ENCODE assay signal across 16 mouse cellular contexts in genomic region chr5:28450126-28450890, GRCm38 (mm10). TPM values are rescaled to one million over a fixed set of nuclear protein-coding genes. Genes with fewer than 3 reads are reported as not detected.
DNase-seq lines count a peak whose midpoint lies in the region; ATAC-seq and TF ChIP-seq lines count a peak whose summit lies in the region.
"Had no signal": no experiment of that assay in that cellular context is flagged by ENCODE, and none has a peak within 500 bp of the region (broad histone marks: within the 10 kb centered on the region; RNA-seq: fewer than 3 reads in every experiment).

No protein-coding gene starts in this region.

- H3K9ac ChIP-seq in forebrain, embryonic 11.5 days (ENCODE audit: low read length): no peak overlapping the region
- H3K9ac ChIP-seq in forebrain, embryonic 16.5 days (replicated peaks; ENCODE audit: low read depth, low read length): no peak overlapping the region
- no peak overlapping the region for H3K9ac ChIP-seq in liver, postnatal 0 days (replicated peaks)

- DNase-seq in forebrain, embryonic 11.5 days (ENCODE audit: low spot score): peak; percentile 41
- peak; percentile 6 for DNase-seq in liver, postnatal 0 days
- DNase-seq in liver: no peak
- peak; percentile 9 to 14 for DNase-seq in right cerebral cortex, postnatal 10 days (ENCODE audit: low spot score in 2 of 2)
- DNase-seq in right cerebral cortex, postnatal 14 days: no peak
- DNase-seq in limb, embryonic 10.5 days (ENCODE audit: low spot score): peak; percentile 23
- DNase-seq in layer of hippocampus, adult 18-20 months (ENCODE audit: low spot score in 2 of 2): no peak

- no peaks in the 10 kb centered on the region for H3K9me3 ChIP-seq in forebrain, embryonic 11.5 days (ENCODE audit: control insufficient read depth, low read length)
- H3K9me3 ChIP-seq in forebrain, embryonic 16.5 days (ENCODE audit: control insufficient read depth, low read length): no peaks in the 10 kb centered on the region
- H3K9me3 ChIP-seq in liver, postnatal 0 days (ENCODE audit: low read length): no peaks in the 10 kb centered on the region
- H3K9me3 ChIP-seq in limb, embryonic 10.5 days (replicated peaks): no peaks in the 10 kb centered on the region
- H3K9me3 ChIP-seq: embryonic facial prominence, embryonic 10.5 days; G1E had no signal

- 68% methylated on average over 3 of the region's 3 CpGs for WGBS in forebrain, embryonic 11.5 days
- WGBS in forebrain, embryonic 16.5 days: 58% methylated on average over 3 of the region's 3 CpGs
- WGBS in liver, postnatal 0 days (ENCODE audit: insufficient replicate concordance): 44% methylated on average over 3 of the region's 3 CpGs
- WGBS in limb, embryonic 10.5 days: 70% methylated on average over 3 of the region's 3 CpGs

- no peak overlapping the region for H3K4me2 ChIP-seq in forebrain, embryonic 11.5 days (ENCODE audit: low read depth, low read length, severe bottlenecking)
- H3K4me2 ChIP-seq in forebrain, embryonic 16.5 days (ENCODE audit: low read length): no peak overlapping the region
- no peak overlapping the region for H3K4me2 ChIP-seq in liver, postnatal 0 days (ENCODE audit: low read depth, low read length)
- H3K4me2 ChIP-seq: heart, embryonic 11.5 days had no signal

- no peak for ATAC-seq in forebrain, embryonic 11.5 days (replicated peaks; ENCODE audit: low FRiP score)
- no peak for ATAC-seq in forebrain, embryonic 16.5 days
- ATAC-seq in liver, postnatal 0 days: no peak
- ATAC-seq: CD4-positive, CD25-positive, alpha-beta regulatory T cell, adult 4 months had no signal

- H3K27ac ChIP-seq in forebrain, embryonic 11.5 days (ENCODE audit: low read depth, low read length): no peak overlapping the region
- H3K27ac ChIP-seq in forebrain, embryonic 16.5 days (ENCODE audit: low read length): no peak overlapping the region
- H3K27ac ChIP-seq in liver, postnatal 0 days (ENCODE audit: low read depth): no peak overlapping the region
- H3K27ac ChIP-seq in limb, embryonic 10.5 days: no peak overlapping the region
- H3K27ac ChIP-seq: embryonic facial prominence, embryonic 10.5 days had no signal

- no peaks in the 10 kb centered on the region; the same call in 1 of the 2 replicates for H3K27me3 ChIP-seq in forebrain, embryonic 11.5 days (ENCODE audit: control insufficient read depth, insufficient read depth, low read length)
- 0 out of 2 replicates have a peak, but pooled peaks cover 2% of the 10 kb centered on the region for H3K27me3 ChIP-seq in forebrain, embryonic 16.5 days (replicated peaks; ENCODE audit: control insufficient read depth, insufficient read depth, low read length)
- 0 out of 2 replicates have a peak, but pooled peaks cover 4% of the 10 kb centered on the region for H3K27me3 ChIP-seq in liver, postnatal 0 days (ENCODE audit: insufficient read depth, low read length)
- peaks cover 26% of the 10 kb centered on the region for H3K27me3 ChIP-seq in limb, embryonic 10.5 days (ENCODE audit: low read depth, poor library complexity, severe bottlenecking)

- H3K36me3 ChIP-seq in forebrain, embryonic 11.5 days (ENCODE audit: control insufficient read depth, insufficient read depth, low read length): no peaks in the 10 kb centered on the region
- H3K36me3 ChIP-seq in forebrain, embryonic 16.5 days (ENCODE audit: control insufficient read depth, insufficient read depth): no peaks in the 10 kb centered on the region
- H3K36me3 ChIP-seq in liver, postnatal 0 days (replicated peaks; ENCODE audit: insufficient read depth, low read length): no peaks in the 10 kb centered on the region
- no peaks in the 10 kb centered on the region for H3K36me3 ChIP-seq in limb, embryonic 10.5 days
- H3K36me3 ChIP-seq: embryonic facial prominence, embryonic 10.5 days; G1E had no signal

- TF ChIP-seq CTCF in liver, postnatal 0 days (IDR thresholded peaks at IDR 0.05; ENCODE audit: low read depth): no peak

- H3K4me3 ChIP-seq in forebrain, embryonic 11.5 days (ENCODE audit: low read depth, low read length): no peak overlapping the region
- no peak overlapping the region for H3K4me3 ChIP-seq in forebrain, embryonic 16.5 days (replicated peaks; ENCODE audit: low read length)
- no peak overlapping the region for H3K4me3 ChIP-seq in liver, postnatal 0 days (ENCODE audit: low read depth, low read length)
- no peak overlapping the region for H3K4me3 ChIP-seq in limb, embryonic 10.5 days
- H3K4me3 ChIP-seq: embryonic facial prominence, embryonic 10.5 days had no signal

- no peaks in the 10 kb centered on the region for H3K4me1 ChIP-seq in forebrain, embryonic 11.5 days (replicated peaks; ENCODE audit: control insufficient read depth, insufficient read depth, low read length)
- H3K4me1 ChIP-seq in forebrain, embryonic 16.5 days (replicated peaks; ENCODE audit: control insufficient read depth, insufficient read depth, low read length): no peaks in the 10 kb centered on the region
- H3K4me1 ChIP-seq in liver, postnatal 0 days (ENCODE audit: insufficient read depth): no peaks in the 10 kb centered on the region
- no peaks in the 10 kb centered on the region for H3K4me1 ChIP-seq in limb, embryonic 10.5 days
- H3K4me1 ChIP-seq: embryonic facial prominence, embryonic 10.5 days had no signal

- TF ChIP-seq EP300 in liver, postnatal 0 days (IDR thresholded peaks at IDR 0.05; ENCODE audit: low read depth): no peak

RNA-seq across cellular contexts. Expression of gene Shh, which starts 16.7 kb away (rescaled TPM):
- 1.9 and 2.3 TPM in 2 replicates for polyA plus RNA-seq in forebrain, embryonic 11.5 days (2014; fragmentation: Nextera tagmentation; extraction: Ambion mirVana)
- 0.62 and 1.2 TPM in 2 replicates for polyA plus RNA-seq in forebrain, embryonic 16.5 days (2015; fragmentation: Nextera tagmentation; extraction: Ambion mirVana)
- not detected in 2 replicates for polyA plus RNA-seq in liver, postnatal 0 days (2015; fragmentation: Nextera tagmentation; extraction: Ambion mirVana)
- 0.80 and 1.2 TPM in 2 replicates for polyA plus RNA-seq in limb, embryonic 10.5 days (2016; fragmentation: Nextera tagmentation; extraction: Ambion mirVana)
- 1 to 10 TPM; 1.2 to 1.3 TPM for total RNA-seq in layer of hippocampus, adult 18-20 months (2021)
- total RNA-seq: G1E; gastrocnemius, adult 8-10 months; gastrocnemius, postnatal 36 days; heart, adult 18-20 months; heart, postnatal 36 days had no signal
- polyA plus RNA-seq: CD4-positive, CD25-positive, alpha-beta regulatory T cell, adult 4 months; G1E had no signal

Comparison
In these comparisons a context has a peak if more than half of its experiments do, and no peak if none do; other contexts are left out.
1. DNase-seq: peak in forebrain, embryonic 11.5 days (single experiment), liver, postnatal 0 days (single experiment), right cerebral cortex, postnatal 10 days (2 of 2) and limb, embryonic 10.5 days (single experiment); none in liver (single experiment), right cerebral cortex, postnatal 14 days (single experiment) and layer of hippocampus, adult 18-20 months (0 of 2).